Mouse (Mus musculus): ENCODE results near the gene Sdhb.

DNA sequence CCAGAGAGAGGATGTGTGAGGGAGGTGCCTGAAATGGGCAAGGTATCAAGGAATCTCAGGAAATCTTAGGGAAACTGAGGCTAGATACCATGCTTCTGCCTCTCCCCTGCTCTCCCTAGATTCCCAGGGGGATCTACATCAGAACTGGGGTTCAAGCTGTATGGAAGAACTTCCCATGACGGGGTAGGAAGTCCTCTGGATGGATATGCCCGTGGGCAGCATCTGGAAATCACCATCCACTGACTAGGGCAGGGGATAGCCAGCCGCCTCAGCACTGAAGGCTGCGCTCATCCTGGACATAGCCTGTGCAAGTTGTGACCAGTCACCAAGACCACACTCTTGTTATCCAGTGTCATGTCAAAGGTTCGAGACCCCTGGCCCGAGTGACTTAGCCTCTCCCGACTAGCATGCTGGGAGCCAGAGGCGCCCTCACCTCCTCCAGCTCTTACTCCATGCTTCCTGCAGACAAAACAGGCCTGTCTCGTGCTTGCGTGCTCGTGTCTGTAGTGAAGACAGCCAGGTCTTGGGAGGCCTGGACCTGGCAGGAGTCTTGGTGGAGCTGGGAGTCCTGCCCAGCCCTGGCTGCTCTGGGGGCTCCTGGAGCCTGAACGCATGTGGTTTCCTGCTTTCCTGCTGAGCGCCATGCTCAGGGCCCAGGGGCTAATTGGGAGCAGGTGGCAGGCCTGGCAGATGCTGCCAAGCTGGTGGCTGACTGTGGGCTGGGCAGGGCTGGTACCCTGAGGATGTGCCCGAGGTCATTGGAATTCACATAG, 50.7 kb downstream of the Sdhb start:
- TF ChIP-seq RCOR1 (IDR thresholded peaks at IDR 0.05; ENCODE audit: low read depth, low read length), result no peak
- no peak for TF ChIP-seq CTCF (IDR thresholded peaks at IDR 0.05 in 2 of 3, conservative IDR thresholded peaks at IDR 0.05 in 1 of 3; ENCODE audit: control insufficient read depth in 1 of 3, insufficient read depth in 1 of 3, low read depth in 2 of 3, low read length in 3 of 3, poor library complexity in 1 of 3, severe bottlenecking in 1 of 3)
